Mouse (Mus musculus) heart, postnatal 4 days (tissue): ENCODE measurements around the gene Dock4. TPM values are rescaled to one million over a fixed set of nuclear protein-coding genes. Genes with fewer than 3 reads are reported as not detected.
A peak's percentile ranks its signal among the peaks of the same experiment; 100 is the strongest.
"Not testable (repeated sequence)": the region's sequence is repeated elsewhere in the genome, so short reads cannot be mapped to it uniquely, and the experiment has no call there.

ENCODE experiments used
- DNase-seq: peaks from one replicate; pipeline ENCODE4 v3.0.0; 2021
- total RNA-seq, 2 experiments: library from RNA; stranded (reverse); gene quantifications; 2 replicates each; pipeline ENCODE4 v1.2.3; 2021

Dock4 gene
- total RNA-seq, 2 experiments from 2014 or later: 21.0 to 24.0 TPM

GRCm38 (mm10) chr12:40825935-40826460 is 380.2 kb downstream of the Dock4 start:
- DNase-seq: no peak

GRCm38 (mm10) chr12:40826491-40826890 is 380.7 kb downstream of the Dock4 start:
- DNase-seq: no peak

DNA sequence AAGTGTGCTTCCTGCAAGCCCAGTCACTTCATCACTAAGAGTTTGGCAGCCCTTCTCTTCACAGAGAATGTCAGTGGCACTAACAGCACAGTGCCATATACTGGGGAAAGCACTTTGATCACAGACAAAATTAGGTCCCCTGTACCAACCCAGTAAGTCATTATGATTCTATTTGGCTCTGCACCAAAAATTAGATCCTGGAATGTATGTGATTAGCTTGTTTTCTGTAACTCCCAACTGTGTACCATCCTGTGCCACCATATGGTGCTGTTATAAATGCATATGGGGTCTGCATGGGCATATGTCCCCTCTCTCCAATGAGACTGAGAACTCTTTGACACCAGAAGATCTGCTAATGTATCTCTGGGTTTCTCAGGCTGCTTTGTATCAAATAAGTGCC is 382.3 kb downstream of the Dock4 start:
- no peak for DNase-seq

DNA sequence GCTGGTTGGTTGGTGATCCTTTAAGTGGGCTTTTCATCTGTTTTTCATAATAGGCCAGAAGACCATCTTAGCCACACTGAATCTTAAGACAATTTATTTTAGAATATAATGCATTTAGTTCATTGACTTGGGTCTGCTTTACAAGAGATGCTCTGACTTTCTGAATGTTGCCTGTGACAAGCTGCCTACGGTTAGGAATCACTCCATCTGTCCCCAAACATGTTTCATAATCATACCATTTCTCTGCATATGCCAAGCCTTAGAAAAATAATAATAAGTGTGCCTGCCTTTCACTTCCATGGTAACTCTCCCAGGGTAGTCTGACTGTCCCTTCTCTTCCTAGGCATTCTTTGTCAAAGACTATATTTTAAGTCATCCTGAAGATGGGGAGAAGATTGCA is 383.5 kb downstream of the Dock4 start:
- no peak for DNase-seq

DNA sequence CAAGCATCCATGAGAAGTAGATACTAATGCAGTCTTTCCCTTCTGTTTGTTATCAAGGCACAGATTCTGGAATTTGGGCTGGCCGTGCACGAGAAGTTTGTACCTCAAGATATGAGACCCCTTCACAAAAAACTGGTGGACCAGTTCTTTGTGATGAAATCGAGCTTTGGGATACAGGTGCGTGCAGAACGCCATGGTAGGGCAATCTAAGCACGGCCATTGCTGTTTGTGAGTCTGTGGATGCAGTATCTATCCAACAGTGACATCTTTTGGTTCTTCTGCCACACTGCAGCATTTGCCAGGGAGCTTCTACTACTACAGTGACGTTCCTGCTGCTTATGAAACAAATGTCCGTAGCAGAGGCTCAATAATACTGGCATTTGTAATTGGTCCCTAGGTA is 386.4 kb downstream of the Dock4 start:
- DNase-seq: peak; percentile 43

DNA sequence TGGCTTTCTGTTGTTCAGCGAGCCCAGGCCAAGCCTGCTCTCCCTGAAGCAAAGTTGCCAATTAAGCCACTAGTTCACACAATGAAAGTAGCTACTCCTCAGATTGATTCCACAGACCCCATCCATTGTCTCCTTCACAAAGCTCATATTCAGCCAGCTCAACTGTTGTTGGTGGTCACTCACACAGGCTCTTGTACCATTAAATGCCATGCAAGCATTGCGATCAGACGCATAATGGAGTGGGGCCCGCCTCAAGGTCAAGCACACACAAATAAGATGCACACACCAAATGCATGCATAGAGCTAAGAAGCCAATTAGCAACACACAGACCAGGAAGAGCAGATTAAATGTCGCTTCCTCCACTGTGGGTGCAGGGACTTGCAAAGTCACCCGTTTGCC is 391.2 kb downstream of the Dock4 start:
- DNase-seq: no peak

DNA sequence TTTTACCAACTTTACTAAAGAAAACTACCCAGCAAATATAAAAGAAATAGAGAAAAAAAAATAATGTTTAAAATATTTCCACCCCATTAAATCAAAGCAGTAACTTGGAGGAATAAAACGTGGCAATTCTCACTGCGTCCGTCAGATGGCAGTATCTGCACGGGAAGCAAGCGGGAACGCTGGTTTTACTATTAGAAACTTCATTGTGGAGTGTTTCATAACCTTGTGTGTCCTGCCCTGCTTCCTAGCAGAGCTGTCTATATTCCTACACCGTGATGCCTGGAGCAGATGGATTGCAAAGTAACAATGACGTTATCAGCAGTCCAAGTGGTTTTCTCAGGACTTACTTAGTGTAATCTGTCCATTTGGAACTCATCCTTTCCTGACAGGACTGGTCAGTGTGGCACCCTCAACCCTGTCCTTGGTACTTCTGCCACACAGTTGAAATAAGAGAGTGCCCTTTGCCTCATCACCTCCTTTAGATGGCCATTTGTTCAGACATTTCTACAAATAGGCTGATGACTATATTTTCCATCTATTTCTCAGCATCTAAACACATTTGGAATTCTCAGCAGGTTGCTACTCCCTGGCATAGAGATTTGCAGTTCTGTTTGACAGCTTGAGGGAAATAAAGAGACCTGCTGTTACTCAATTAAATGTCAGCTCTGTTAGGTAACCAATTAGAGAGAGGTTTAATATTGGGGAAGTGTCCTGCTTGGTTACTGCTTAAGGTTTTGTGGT is 392.0 kb downstream of the Dock4 start:
- peak; percentile 78 for DNase-seq

DNA sequence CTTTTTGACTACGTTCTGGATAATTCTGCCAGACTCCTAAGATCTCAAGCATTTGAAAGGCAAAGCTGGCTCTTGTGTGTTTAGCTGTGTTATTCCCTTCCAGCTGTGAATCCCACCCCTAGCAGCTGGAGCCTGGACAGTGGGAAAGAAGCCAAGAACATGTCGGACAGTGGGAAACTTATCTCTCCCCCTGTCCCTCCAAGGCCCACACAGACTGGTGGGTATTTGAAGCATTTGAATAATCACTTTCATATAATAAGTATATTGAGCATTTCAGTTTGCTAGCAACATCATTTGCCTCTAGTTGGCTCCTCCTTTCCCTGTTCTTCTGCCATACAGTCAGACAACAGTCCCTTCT is 392.6 kb downstream of the Dock4 start:
- no peak for DNase-seq

DNA sequence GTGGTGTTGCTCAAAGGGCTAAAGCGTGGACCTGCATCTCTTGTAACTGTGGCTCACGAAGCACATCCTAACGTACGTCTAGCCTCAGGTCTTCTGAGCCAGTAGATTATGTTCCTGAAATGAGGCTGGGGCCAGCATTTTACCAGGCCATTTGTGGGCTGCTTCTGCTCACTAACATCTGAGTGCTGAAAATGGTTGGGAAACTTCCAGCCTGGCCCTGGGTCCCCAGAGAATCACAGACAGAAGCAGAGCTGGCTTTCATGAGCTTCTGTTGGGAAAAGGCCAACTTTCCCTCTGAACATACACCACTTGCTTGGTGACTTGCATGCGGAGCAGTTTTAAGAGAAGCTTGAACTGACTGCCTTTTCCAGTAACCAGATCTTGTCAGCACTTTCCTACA is 393.2 kb downstream of the Dock4 start:
- peak; percentile 48 for DNase-seq

- DNase-seq: no peak
These were observed 394.1 kb downstream of the Dock4 start for GRCm38 (mm10) chr12:40839817-40840216.

- DNase-seq: no peak
These were observed 396.7 kb downstream of the Dock4 start for GRCm38 (mm10) chr12:40842251-40842988.

DNA sequence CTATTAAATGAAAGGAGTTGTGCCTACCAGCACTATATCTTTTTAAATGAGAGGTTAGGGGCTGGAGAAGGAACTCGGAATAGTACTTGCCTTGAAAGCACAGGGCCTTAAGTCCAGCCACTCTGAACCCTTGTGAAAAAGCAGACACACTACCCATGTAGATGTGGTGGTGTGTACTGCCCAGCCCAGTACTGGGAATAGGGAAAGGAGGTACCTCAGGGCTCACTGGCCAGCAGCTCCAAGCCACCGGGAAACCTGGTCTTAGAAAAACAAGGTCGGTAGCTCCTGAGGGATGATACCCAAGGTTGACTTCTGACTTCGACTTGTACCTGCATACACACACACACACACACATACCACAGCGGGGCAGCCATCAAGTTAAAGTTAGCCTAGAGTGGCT is 397.2 kb downstream of the Dock4 start:
- no peak for DNase-seq

DNA sequence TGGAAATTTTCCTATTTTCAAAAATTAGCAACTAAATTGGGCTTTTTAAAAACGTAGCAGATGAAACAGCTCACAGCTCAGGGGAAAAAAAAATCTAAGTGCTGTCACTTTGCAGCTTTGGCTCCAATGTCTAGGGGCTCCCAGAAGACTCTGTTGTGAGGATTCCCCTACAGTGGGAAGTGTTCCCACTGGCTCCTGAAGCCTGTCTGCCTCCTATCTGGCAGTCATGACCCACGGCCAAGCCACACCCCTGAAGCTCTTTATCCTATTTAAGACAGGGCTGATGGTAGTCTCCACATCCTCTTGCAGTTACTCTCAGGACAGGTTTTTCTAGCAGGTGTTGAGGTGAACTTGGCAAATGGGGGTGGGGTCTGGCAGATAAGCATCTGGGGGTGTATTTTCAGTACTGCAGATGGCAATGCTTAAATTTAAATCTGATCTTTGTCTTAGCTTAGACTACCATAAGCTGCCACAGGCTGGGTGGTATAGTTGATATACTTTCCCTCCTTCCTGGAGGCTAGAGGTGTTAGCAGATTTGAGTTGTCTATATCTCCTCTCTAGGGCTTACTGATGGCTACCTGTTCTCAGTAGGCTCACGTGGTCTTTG is 397.8 kb downstream of the Dock4 start:
- no peak for DNase-seq

DNA sequence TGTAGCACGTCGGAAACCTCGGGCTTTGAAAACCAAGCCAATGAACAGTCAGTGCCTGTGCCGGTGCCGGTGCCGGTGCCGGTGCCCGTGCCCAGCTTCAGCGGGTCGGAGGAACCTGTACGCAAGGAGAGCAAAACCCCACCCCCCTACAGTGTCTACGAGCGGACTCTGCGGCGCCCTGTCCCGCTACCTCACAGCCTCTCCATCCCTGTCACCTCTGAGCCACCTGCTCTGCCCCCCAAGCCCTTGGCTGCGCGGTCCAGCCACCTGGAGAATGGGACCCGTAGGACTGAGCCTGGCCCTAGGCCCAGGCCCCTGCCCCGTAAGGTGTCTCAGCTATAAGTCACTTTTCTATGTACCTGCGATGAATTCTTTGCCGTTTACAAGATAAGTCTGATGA is 398.6 kb downstream of the Dock4 start:
- no peak for DNase-seq

GRCm38 (mm10) chr12:40854705-40855367 is 409.1 kb downstream of the Dock4 start:
- DNase-seq: no peak

DNA sequence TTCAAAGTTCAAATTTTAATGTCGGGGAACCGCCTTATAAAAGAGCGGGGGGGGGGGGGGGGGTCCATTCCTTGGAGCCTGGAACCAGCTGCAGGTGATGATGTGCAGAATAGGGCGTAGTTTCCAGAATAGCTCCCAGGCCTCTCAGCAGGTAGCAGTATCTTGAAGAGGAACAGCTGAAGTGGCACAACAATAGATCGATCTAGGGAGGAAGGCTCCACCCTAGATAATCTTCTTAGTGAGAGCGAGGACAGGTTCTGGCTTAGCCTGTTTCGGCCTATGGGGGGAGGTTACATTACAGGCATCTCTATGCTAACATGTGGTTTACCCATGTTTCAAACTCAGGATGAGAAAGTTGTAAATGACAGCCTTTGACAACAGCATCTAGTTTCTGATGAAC is 411.7 kb downstream of the Dock4 start:
- no peak for DNase-seq

- not testable (repeated sequence) for DNase-seq
These were observed 413.0 kb downstream of the Dock4 start for GRCm38 (mm10) chr12:40858763-40859162.

DNA sequence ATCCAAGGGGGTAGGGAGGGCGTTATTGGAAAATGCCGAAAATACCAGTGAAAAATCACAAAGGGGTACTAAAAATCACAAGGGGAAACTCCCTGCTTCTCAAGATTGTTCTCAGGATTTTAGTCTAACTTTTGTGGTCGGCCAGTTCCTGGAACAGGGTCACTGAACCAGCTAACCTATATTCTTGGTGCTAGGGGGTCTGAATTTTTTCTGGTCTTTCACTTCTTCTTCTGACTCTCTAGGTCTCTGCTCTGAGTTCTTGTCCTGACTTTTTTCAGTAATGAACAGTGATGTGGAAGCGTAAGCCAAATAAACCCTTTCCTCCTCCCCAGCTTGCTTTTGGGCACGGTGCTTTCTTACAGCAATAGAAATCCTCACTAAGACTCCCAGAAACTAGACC is 424.6 kb downstream of the Dock4 start:
- DNase-seq: no peak

DNA sequence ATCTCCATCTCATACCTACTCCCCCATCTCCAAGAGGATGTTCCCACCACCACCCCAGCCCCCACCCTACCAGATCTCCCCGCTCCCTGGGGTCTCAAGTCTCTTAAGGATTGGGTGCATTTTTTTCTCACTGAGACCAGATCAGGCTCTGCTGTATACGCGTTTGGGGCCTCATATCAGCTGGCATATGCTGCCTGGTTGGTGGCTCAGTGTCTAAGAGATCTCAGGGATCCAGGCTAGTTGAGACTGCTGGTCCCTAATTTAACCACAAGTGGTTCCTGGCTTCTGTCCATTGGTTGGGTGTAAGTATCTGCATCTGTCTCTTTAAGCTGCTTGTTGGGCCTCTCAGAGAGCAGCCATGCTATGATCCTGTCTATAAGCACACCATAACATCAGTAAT is 427.0 kb downstream of the Dock4 start:
- DNase-seq: no peak

DNA sequence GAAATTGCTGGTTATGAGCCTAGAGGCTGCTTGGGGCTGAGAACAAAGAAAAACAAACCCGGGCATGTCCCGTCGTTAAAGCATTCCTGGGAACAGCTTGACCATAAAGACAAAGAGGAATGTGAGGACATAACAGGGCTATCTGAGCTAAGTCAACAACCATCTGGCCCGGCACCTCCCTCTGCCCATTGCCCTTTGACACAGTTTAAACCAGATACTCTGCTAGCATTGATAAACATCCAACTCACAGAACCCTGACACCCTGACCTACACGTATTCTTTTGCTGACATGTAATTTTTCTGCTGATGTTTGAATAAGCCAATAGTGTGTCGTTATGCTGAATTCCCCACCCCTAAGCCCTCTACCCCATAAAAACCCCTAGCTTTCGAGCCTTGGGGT is 427.5 kb downstream of the Dock4 start:
- not testable (repeated sequence) for DNase-seq

DNA sequence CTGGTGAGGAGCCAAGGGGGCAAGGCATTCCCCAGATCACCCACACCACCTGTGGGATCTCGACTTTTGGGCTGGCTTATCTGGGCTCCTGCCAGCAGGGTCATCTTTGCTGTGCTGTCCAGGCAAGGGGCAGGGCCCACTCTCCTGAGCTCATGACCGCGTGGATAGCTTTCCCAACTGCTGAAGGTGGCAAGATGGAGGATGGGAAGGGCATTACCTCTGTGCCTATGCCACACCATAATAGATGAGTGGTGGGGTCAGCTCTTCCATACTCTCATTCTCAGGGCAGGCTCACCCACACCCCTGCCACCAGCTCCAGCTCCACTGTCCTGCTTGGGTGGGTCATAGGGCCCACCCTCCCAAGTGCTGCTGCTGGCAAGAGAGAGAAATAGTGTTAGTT is 439.2 kb downstream of the Dock4 start:
- no peak for DNase-seq

- no peak for DNase-seq
These were observed 439.6 kb downstream of the Dock4 start for GRCm38 (mm10) chr12:40885377-40885776.

- DNase-seq: no peak
These were observed 441.7 kb downstream of the Dock4 start for GRCm38 (mm10) chr12:40887496-40887895.
